Mouse (Mus musculus): ENCODE measurements around the gene Psmd14. TPM values are rescaled to one million over a fixed set of nuclear protein-coding genes. Genes with fewer than 3 reads are reported as not detected.

The Psmd14 gene
- total and polyA plus RNA-seq, 3 experiments = 156 to 217 TPM; not detected in 1

DNA sequence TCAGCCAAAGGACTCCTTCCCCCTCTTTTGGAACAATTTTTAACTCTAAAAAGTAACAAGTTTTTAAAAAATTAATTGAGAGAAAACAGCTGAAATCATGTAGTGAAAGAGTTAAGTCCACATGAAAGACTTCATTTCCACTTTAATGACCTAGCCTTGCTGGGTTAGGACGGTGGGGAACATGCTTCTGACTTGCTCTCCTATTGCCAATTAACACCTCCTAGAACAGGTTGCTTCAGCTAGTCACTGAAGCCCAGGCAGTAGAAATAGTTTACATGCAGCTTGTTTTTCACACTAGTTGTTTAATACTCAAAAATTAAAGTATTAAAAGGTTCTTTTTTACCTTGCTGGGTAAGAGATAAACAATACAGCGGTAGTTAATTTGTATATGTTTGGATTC, 39.8 kb downstream of the Psmd14 start:
- Histone ChIP-seq H3K36me3 (ENCODE audit: control insufficient read depth in 1 of 2, insufficient read depth in 2 of 2, low read length in 2 of 2) (peaks cover 18 to 19% of the 10 kb centered on the region in 2 experiments), H3K79me2 (ENCODE audit: control insufficient read depth, insufficient read depth, low read length, poor library complexity) (peaks cover 20% of the 10 kb centered on the region; the same call in 1 of the 2 replicates)
- TF ChIP-seq ELF1 (IDR thresholded peaks at IDR 0.05; ENCODE audit: low read depth, low read length) (no peak), CTCF (IDR thresholded peaks at IDR 0.05 in 2 of 3, conservative IDR thresholded peaks at IDR 0.05 in 1 of 3; ENCODE audit: control insufficient read depth in 1 of 3, insufficient read depth in 1 of 3, low read depth in 2 of 3, low read length in 3 of 3, poor library complexity in 1 of 3, severe bottlenecking in 1 of 3) (no peak), ZNF384 (IDR thresholded peaks at IDR 0.05; ENCODE audit: low read depth, low read length) (no peak), NELFE (IDR thresholded peaks at IDR 0.05; ENCODE audit: low read depth, low read length) (no peak), ZKSCAN1 (IDR thresholded peaks at IDR 0.05; ENCODE audit: low read depth, low read length) (no peak), POLR2AphosphoS2 (IDR thresholded peaks at IDR 0.05; ENCODE audit: low read length) (no peak), ZC3H11A (IDR thresholded peaks at IDR 0.05; ENCODE audit: low read depth, low read length) (no peak), MEF2A (IDR thresholded peaks at IDR 0.05; ENCODE audit: extremely low read depth, insufficient replicate concordance, low read depth, low read length, poor library complexity, severe bottlenecking) (no peak), ZMIZ1 (IDR thresholded peaks at IDR 0.05; ENCODE audit: low read depth, low read length) (no peak), MAFK (IDR thresholded peaks at IDR 0.05; ENCODE audit: borderline replicate concordance, low read depth, low read length) (no peak), SIN3A (IDR thresholded peaks at IDR 0.05; ENCODE audit: low read length) (no peak), MYC (IDR thresholded peaks at IDR 0.05; ENCODE audit: low read depth, low read length) (no peak), HCFC1 (IDR thresholded peaks at IDR 0.05; ENCODE audit: low read depth, low read length) (no peak), JUND (IDR thresholded peaks at IDR 0.05; ENCODE audit: low read depth, low read length) (no peak), USF1 (IDR thresholded peaks at IDR 0.05; ENCODE audit: low read depth, low read length) (no peak)

DNA sequence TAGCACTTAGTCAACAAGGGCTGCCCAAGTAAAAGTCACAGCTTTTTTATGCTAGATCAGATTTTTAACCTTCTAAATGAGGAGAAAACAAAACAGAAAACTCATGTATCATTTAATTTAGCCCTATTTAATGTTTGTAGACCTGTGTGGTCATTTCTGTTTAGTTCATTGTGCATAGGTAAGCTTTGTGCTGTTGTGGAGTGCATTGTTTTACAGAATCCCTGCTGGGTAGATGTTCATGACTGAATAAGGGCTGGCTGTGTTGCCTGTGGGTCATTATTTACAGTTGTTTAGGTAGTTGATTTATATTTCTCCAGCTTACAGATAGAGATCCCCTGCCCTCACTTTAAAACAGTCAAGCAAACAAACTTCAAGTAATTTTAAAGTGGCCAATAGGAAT, 40.9 kb downstream of the Psmd14 start:
- Histone ChIP-seq H3K4me1 (ENCODE audit: control insufficient read depth in 1 of 2, insufficient read depth in 2 of 2, low read length in 2 of 2) (peaks cover 2 to 7% of the 10 kb centered on the region in 2 experiments; a peak in 1 of 4 replicates), H3K27ac (ENCODE audit: control insufficient read depth, low read depth, low read length) (no peak overlapping the region), H3K9ac (ENCODE audit: control insufficient read depth, low read depth, low read length, poor library complexity, severe bottlenecking) (no peak overlapping the region), H3K79me2 (ENCODE audit: control insufficient read depth, insufficient read depth, low read length, poor library complexity) (peaks cover 20% of the 10 kb centered on the region; the same call in 1 of the 2 replicates), H3K36me3 (ENCODE audit: control insufficient read depth in 1 of 2, insufficient read depth in 2 of 2, low read length in 2 of 2) (peaks cover 12 to 15% of the 10 kb centered on the region in 2 experiments), H3K9me3 (replicated peaks; ENCODE audit: insufficient read depth, low read length) (no peaks in the 10 kb centered on the region), H3K4me3 (ENCODE audit: control insufficient read depth in 1 of 2, insufficient read depth in 1 of 2, low read depth in 2 of 2, low read length in 2 of 2) (no peak overlapping the region), H3K27me3 (ENCODE audit: control insufficient read depth in 1 of 2, insufficient read depth in 2 of 2, low read length in 2 of 2) (no peaks in the 10 kb centered on the region)
- no peak for TF ChIP-seq TCF12 (IDR thresholded peaks at IDR 0.05; ENCODE audit: low read depth, low read length)
- no peak for TF ChIP-seq CHD2 (IDR thresholded peaks at IDR 0.05; ENCODE audit: low read length)
- TF ChIP-seq GATA1 (IDR thresholded peaks at IDR 0.05; ENCODE audit: low read depth, low read length) = no peak
- no peak for TF ChIP-seq JUND (IDR thresholded peaks at IDR 0.05; ENCODE audit: low read depth, low read length)
- no peak for TF ChIP-seq SIN3A (IDR thresholded peaks at IDR 0.05; ENCODE audit: low read length)
- TF ChIP-seq E2F4 (IDR thresholded peaks at IDR 0.05; ENCODE audit: borderline replicate concordance, low read depth, low read length) = no peak
- TF ChIP-seq CHD1 (IDR thresholded peaks at IDR 0.05; ENCODE audit: low read depth, low read length) = no peak
- TF ChIP-seq RAD21 (IDR thresholded peaks at IDR 0.05; ENCODE audit: low read depth, low read length) = no peak
- no peak for TF ChIP-seq ETS1 (IDR thresholded peaks at IDR 0.05; ENCODE audit: low read depth, low read length)
- no peak for DNase-seq (ENCODE audit: low read depth, low spot score)

More for the DNA sequence above, 39.8 kb downstream of the Psmd14 start:
- H3K9ac ChIP-seq (ENCODE audit: control insufficient read depth, low read depth, low read length, poor library complexity, severe bottlenecking) = no peak overlapping the region
- no peaks in the 10 kb centered on the region for H3K9me3 ChIP-seq (replicated peaks; ENCODE audit: insufficient read depth, low read length)
- peaks cover 5 to 7% of the 10 kb centered on the region in 2 experiments; a peak in 2 of 4 replicates for H3K4me1 ChIP-seq (ENCODE audit: control insufficient read depth in 1 of 2, insufficient read depth in 2 of 2, low read length in 2 of 2)
- H3K27me3 ChIP-seq (ENCODE audit: control insufficient read depth in 1 of 2, insufficient read depth in 2 of 2, low read length in 2 of 2) = no peaks in the 10 kb centered on the region
- H3K4me3 ChIP-seq (ENCODE audit: control insufficient read depth in 1 of 2, insufficient read depth in 1 of 2, low read depth in 2 of 2, low read length in 2 of 2) = no peak overlapping the region
- DNase-seq (ENCODE audit: low read depth, low spot score) = no peak
- no peak overlapping the region for H3K27ac ChIP-seq (ENCODE audit: control insufficient read depth, low read depth, low read length)

All from MEL (cell line).